Mouse (Mus musculus) right cerebral cortex, adult 18-20 months (tissue): ENCODE results near the gene Sall2.
A peak's percentile ranks its signal among the peaks of the same experiment; 100 is the strongest.

Source experiments
- DNase-seq: peaks from one replicate; pipeline ENCODE4 v3.0.0; 2022; ENCODE audit warnings: mixed read lengths

Sall2 gene

GRCm38 (mm10) chr14:52295558-52296264 is 32.9 kb downstream of the Sall2 start:
- no peak for DNase-seq

GRCm38 (mm10) chr14:52284191-52284590 is 44.4 kb downstream of the Sall2 start:
- no peak for DNase-seq

GRCm38 (mm10) chr14:52283629-52284028 is 44.9 kb downstream of the Sall2 start:
- DNase-seq, result no peak

GRCm38 (mm10) chr14:52279747-52280120 is 48.8 kb downstream of the Sall2 start:
- DNase-seq, result no peak

GRCm38 (mm10) chr14:52278932-52279746 is 49.4 kb downstream of the Sall2 start, which contains the start of the genes Tox4 and Rab2b:
Gene Tox4, plus strand, starts transcription at chr14:52279146.
Gene Rab2b, minus strand, starts transcription at chr14:52279545.
- peak; percentile 100 for DNase-seq

- no peak for DNase-seq
Measured at GRCm38 (mm10) chr14:52277210-52277609, 51.4 kb downstream of the Sall2 start.

- no peak for DNase-seq
Measured at GRCm38 (mm10) chr14:52272781-52273180, 55.8 kb downstream of the Sall2 start.
